Mouse (Mus musculus) heart, embryonic 13.5 days (tissue): ENCODE data around the gene Hist1h3e. TPM values are rescaled to one million over a fixed set of nuclear protein-coding genes. Genes with fewer than 3 reads are reported as not detected.
"Not testable (repeated sequence)": the region's sequence is repeated elsewhere in the genome, so short reads cannot be mapped to it uniquely, and the experiment has no call there.

ENCODE experiments used
- ATAC-seq: fragments of 200-750 bp; cut with Nextera tagmentation; 2 replicates; pipeline ENCODE4 v1.8.0; 2017; ENCODE audit warnings: moderate TSS enrichment; ENCODE audit not compliant: insufficient number of reproducible peaks, low FRiP score, low TSS enrichment; ENCODE audit errors: extremely low read depth
- H3K27ac ChIP-seq: fragments of 300-500 bp; sonication (generic); replicated peaks from 2 replicates; pipeline ENCODE4 v1.5.1; 2015; ENCODE audit warnings: moderate library complexity, mild to moderate bottlenecking, inconsistent platforms
- H3K27me3 ChIP-seq: fragments of 300-500 bp; sonication (generic); replicated peaks from 2 replicates; pipeline ENCODE4 v1.6.1; 2015; ENCODE audit warnings: mild to moderate bottlenecking, inconsistent platforms
- H3K36me3 ChIP-seq: fragments of 300-500 bp; sonication (generic); 2 replicates; pipeline ENCODE4 v1.6.1; 2015; ENCODE audit warnings: mild to moderate bottlenecking, inconsistent platforms
- H3K4me1 ChIP-seq: fragments of 300-500 bp; sonication (generic); 2 replicates; pipeline ENCODE4 v1.6.1; 2015; ENCODE audit warnings: inconsistent platforms
- H3K4me2 ChIP-seq: fragments of 300-500 bp; sonication (generic); 2 replicates; pipeline ENCODE4 v1.6.1; 2015; ENCODE audit warnings: inconsistent platforms, mild to moderate bottlenecking, moderate library complexity
- H3K4me3 ChIP-seq: fragments of 300-500 bp; sonication (generic); 2 replicates; pipeline ENCODE4 v1.5.1; 2015; ENCODE audit warnings: moderate library complexity, mild to moderate bottlenecking, inconsistent platforms
- H3K9ac ChIP-seq: fragments of 300-500 bp; sonication (generic); 2 replicates; pipeline ENCODE4 v1.6.1; 2015; ENCODE audit warnings: inconsistent platforms, mild to moderate bottlenecking, moderate library complexity
- H3K9me3 ChIP-seq: fragments of 300-500 bp; sonication (generic); 2 replicates; pipeline ENCODE4 v1.6.1; 2016; ENCODE audit warnings: inconsistent platforms
- WGBS: fragments of 180-500 bp; shearing (Covaris S2); methylation state at CpG from one replicate; pipeline ENCODE4 v1.1.7; 2015; ENCODE audit warnings: mixed read lengths; 5-methylcytosine and 5-hydroxymethylcytosine counted together
- polyA plus RNA-seq: library from polyadenylated mRNA; unstranded; fragments of >200 nt; fragmentation: Nextera tagmentation; extraction: Ambion mirVana; gene quantifications from 2 replicates; pipeline ENCODE4 v1.2.1, GENCODE M21; 2015

Hist1h3e gene
- polyA plus RNA-seq, 1 experiment from 2014 or later, result 1.5 TPM

GRCm38 (mm10) chr13:23542999-23543607 is 19.1 kb downstream of the Hist1h3e start, which contains the start of gene Hist1h2bh:
Hist1h2bh (minus strand) TSS chr13:23543392.
- peak within 1 kb of the TSS; percentile 79 for H3K9ac ChIP-seq
- H3K27ac ChIP-seq, result peak within 1 kb of the TSS; percentile 93
- ATAC-seq, result peak; percentile 80
- not testable (repeated sequence) for H3K27me3 ChIP-seq, H3K9me3 ChIP-seq, H3K4me1 ChIP-seq, H3K36me3 ChIP-seq
- peak within 1 kb of the TSS; percentile 58 for H3K4me3 ChIP-seq
- under 1% methylated on average over 38 of the region's 42 CpGs for WGBS
- H3K4me2 ChIP-seq, result peak within 1 kb of the TSS; percentile 83

- H3K27me3 ChIP-seq, H3K36me3 ChIP-seq, ATAC-seq, H3K9me3 ChIP-seq, H3K4me1 ChIP-seq: not testable (repeated sequence)
- H3K27ac ChIP-seq, result peak overlapping the region; percentile 90
- peak overlapping the region; percentile 79 for H3K9ac ChIP-seq
- whole genome bisulfite sequencing, result 10% methylated on average over 3 of the region's 3 CpGs
- H3K4me2 ChIP-seq, result peak overlapping the region; percentile 83
- H3K4me3 ChIP-seq, result peak overlapping the region; percentile 58
Measured at GRCm38 (mm10) chr13:23542225-23542980, 19.8 kb downstream of the Hist1h3e start.

- H3K9me3 ChIP-seq, result no peaks in the 10 kb centered on the region
- no peak overlapping the region for H3K9ac ChIP-seq
- H3K4me3 ChIP-seq, result no peak overlapping the region
- no peaks in the 10 kb centered on the region for H3K36me3 ChIP-seq
- no peaks in the 10 kb centered on the region for H3K27me3 ChIP-seq
- H3K4me1 ChIP-seq, result peaks cover 18% of the 10 kb centered on the region
- WGBS, result 81% methylated on average over 3 of the region's 3 CpGs
- no peak for ATAC-seq
- no peak overlapping the region for H3K27ac ChIP-seq
- no peak overlapping the region for H3K4me2 ChIP-seq
Measured at GRCm38 (mm10) chr13:23541497-23541896, 20.7 kb downstream of the Hist1h3e start.

- H3K4me1 ChIP-seq, result peaks cover 28% of the 10 kb centered on the region
- not testable (repeated sequence) for H3K27ac ChIP-seq, ATAC-seq, H3K4me2 ChIP-seq, H3K27me3 ChIP-seq, H3K36me3 ChIP-seq, H3K9ac ChIP-seq, H3K4me3 ChIP-seq, H3K9me3 ChIP-seq
- 63% methylated on average over 1 of the region's 1 CpGs for WGBS
Measured at GRCm38 (mm10) chr13:23539821-23540220, 22.3 kb downstream of the Hist1h3e start.

DNA sequence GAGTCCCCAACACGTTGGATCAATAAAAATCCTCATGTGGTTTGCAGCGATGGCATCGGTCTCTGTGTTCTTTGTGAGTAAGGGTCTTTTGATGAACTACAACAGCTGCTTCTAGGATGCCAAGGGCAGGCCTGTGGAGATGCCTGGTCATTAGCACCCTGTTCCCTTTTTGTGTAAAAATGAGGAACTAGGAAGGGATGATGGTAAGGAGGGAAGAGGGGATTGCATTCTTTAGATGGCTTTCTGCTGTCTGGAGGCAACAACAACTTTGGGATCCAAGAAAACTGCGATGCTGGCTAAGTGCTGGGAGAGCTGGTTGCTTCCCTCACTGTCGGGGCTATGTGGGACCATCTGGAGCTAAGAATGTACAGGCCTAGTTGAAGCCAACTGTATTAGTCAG is 23.9 kb downstream of the Hist1h3e start:
- Histone ChIP-seq H3K27me3 (no peaks in the 10 kb centered on the region), H3K4me1 (peaks cover 37% of the 10 kb centered on the region), H3K36me3 (no peaks in the 10 kb centered on the region), H3K27ac (no peak overlapping the region), H3K9ac (no peak overlapping the region), H3K9me3 (no peaks in the 10 kb centered on the region), H3K4me3 (no peak overlapping the region), H3K4me2 (no peak overlapping the region)
- no peak for ATAC-seq
- WGBS, result 83% methylated on average over 5 of the region's 5 CpGs

- Histone ChIP-seq H3K4me2 (peak overlapping the region; percentile 81), H3K27ac (no peak overlapping the region), H3K27me3 (no peaks in the 10 kb centered on the region), H3K9me3 (no peaks in the 10 kb centered on the region), H3K9ac (0 out of 2 replicates have a peak overlapping the region, but pooled peaks have one; percentile 84), H3K4me1 (peaks cover 41% of the 10 kb centered on the region), H3K4me3 (peak overlapping the region; percentile 70), H3K36me3 (no peaks in the 10 kb centered on the region)
- ATAC-seq, result no peak
- WGBS, result 75% methylated on average over 3 of the region's 3 CpGs
Measured at GRCm38 (mm10) chr13:23537006-23537710, 25.0 kb downstream of the Hist1h3e start.

- Histone ChIP-seq H3K27ac (peak overlapping the region; percentile 99), H3K36me3 (no peaks in the 10 kb centered on the region), H3K4me2 (peak overlapping the region; percentile 81), H3K4me1 (peaks cover 42% of the 10 kb centered on the region), H3K9ac (peak overlapping the region; percentile 84), H3K4me3 (peak overlapping the region; percentile 70), H3K9me3 (no peaks in the 10 kb centered on the region), H3K27me3 (no peaks in the 10 kb centered on the region)
- WGBS, result 27% methylated on average over 7 of the region's 7 CpGs
- no peak for ATAC-seq
Measured at GRCm38 (mm10) chr13:23536076-23536822, 25.9 kb downstream of the Hist1h3e start.

DNA sequence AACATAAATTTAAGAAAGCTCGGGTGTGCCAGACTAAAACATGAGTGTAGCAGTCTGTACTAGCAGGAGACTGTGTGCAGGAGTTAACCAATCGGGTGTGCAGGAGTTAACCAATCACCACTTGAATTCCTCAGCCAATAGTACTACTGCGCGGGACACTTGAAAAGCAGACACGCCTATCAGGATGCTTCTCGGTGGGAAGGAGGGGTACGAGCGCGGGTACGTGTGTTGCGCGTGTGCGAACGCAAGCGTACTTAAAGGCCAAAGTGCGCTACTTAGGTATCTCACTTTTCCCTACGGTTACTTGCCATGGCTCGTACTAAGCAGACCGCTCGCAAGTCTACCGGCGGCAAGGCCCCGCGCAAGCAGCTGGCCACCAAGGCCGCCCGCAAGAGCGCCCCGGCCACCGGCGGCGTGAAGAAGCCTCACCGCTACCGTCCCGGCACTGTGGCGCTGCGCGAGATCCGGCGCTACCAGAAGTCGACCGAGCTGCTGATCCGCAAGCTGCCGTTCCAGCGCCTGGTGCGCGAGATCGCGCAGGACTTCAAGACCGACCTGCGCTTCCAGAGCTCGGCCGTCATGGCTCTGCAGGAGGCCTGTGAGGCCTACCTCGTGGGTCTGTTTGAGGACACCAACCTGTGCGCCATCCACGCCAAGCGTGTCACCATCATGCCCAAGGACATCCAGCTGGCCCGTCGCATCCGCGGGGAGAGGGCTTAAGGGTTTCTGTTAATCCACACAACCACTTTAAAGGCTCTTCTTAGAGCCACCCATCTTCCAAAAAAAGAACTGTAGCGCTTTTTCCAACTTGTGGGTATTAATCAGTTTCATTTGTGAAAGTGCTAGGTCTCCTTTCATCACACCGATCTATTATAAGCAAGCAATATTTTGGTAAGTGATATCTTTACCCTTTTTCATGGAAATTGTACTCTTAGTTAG is 26.8 kb downstream of the Hist1h3e start, which contains the start of gene Hist1h3g:
Gene Hist1h3g, plus strand, starts transcription at position 286 of the 939 bp plus-strand sequence.
- not testable (repeated sequence) for H3K9me3 ChIP-seq, H3K27me3 ChIP-seq, H3K36me3 ChIP-seq
- peak within 1 kb of the TSS; percentile 70 for H3K4me3 ChIP-seq
- peaks cover 42% of the 10 kb centered on the region for H3K4me1 ChIP-seq
- H3K27ac ChIP-seq, result peak within 1 kb of the TSS; percentile 99
- peak within 1 kb of the TSS; percentile 81 for H3K4me2 ChIP-seq
- WGBS, result 1% methylated on average over 49 of the region's 62 CpGs
- peak; percentile 87 for ATAC-seq
- peak within 1 kb of the TSS; percentile 84 for H3K9ac ChIP-seq

DNA sequence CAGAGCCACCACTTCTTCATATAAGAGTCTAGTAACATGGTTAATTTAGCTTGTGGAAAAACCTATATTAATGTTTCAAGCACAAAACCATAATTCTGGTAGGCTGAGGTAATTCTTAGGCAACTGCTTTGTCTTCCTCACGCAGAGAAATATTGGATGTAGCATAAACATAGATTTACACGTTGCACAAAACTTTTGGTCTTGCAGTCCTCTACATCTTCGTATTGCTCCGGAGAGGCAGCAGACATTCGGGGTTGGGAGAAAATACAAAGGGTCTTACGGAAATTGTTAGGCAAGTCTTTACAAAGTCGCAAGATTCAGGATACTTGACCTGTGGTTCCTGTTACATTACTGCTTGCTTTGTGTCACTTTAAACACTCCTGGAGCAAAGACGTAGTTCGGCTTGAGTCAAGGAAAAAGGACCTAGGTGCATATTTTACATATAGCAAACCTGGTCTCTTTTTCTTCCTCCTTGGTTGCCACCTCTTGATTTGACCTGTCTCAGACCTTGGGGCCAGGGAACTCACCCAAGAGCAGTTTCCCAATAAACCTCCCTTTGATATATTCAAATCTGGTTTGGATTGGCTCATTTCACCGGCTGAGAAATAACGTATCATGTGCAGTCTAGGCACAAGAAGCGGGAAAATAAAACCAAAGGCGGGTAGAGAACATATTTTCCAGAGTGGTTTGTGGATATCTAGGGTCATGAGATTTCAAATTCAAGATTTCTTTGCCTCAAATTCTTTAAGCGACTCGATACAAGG is 27.6 kb downstream of the Hist1h3e start:
- ATAC-seq, result no peak
- H3K4me3 ChIP-seq, result peak overlapping the region; percentile 70
- under 1% methylated on average over 15 of the region's 15 CpGs for WGBS
- H3K9ac ChIP-seq, result peak overlapping the region; percentile 84
- no peaks in the 10 kb centered on the region for H3K9me3 ChIP-seq
- H3K4me2 ChIP-seq, result peak overlapping the region; percentile 81
- H3K27ac ChIP-seq, result peak overlapping the region; percentile 99
- no peaks in the 10 kb centered on the region for H3K27me3 ChIP-seq
- H3K4me1 ChIP-seq, result peaks cover 42% of the 10 kb centered on the region
- H3K36me3 ChIP-seq, result no peaks in the 10 kb centered on the region
